Mouse (Mus musculus) ES-E14 (cell line): ENCODE data around the gene Grk5. TPM values are rescaled to one million over a fixed set of nuclear protein-coding genes. Genes with fewer than 3 reads are reported as not detected.

Experiments used
- DNase-seq: peaks from one replicate; pipeline ENCODE4 v3.0.0-alpha.2; 2013; ENCODE audit warnings: low read depth, low spot score
- H3K27ac ChIP-seq: 2 replicates; pipeline ENCODE4 v1.5.1; 2012; ENCODE audit warnings: low read depth, mild to moderate bottlenecking, low read length, moderate library complexity, mixed read lengths; ENCODE audit not compliant: poor library complexity, insufficient read depth, severe bottlenecking
- H3K36me3 ChIP-seq: 2 replicates; pipeline ENCODE4 v1.6.1; 2012; ENCODE audit warnings: mild to moderate bottlenecking, low read length, moderate library complexity, mixed read lengths; ENCODE audit not compliant: control insufficient read depth, poor library complexity, insufficient read depth, severe bottlenecking
- H3K4me1 ChIP-seq, 2 experiments: fragments of 150-350 bp in 1 of 2; sonication (generic) in 1 of 2; 2 replicates each; pipeline ENCODE4 v1.6.1; 2012; ENCODE audit warnings: low read length in 2 of 2, mild to moderate bottlenecking in 1 of 2, mixed read lengths in 1 of 2; ENCODE audit not compliant: control insufficient read depth in 2 of 2, insufficient read depth in 2 of 2, poor library complexity in 1 of 2
- H3K4me3 ChIP-seq, 2 experiments: fragments of 150-350 bp in 1 of 2; sonication (generic) in 1 of 2; 2 replicates each; pipeline ENCODE4 v1.5.1; 2012; ENCODE audit warnings: low read length in 2 of 2, low read depth in 1 of 2, mild to moderate bottlenecking in 1 of 2, mixed read lengths in 1 of 2; ENCODE audit not compliant: insufficient read depth in 1 of 2, poor library complexity in 1 of 2, severe bottlenecking in 1 of 2
- H3K9ac ChIP-seq: 2 replicates; pipeline ENCODE4 v1.6.1; 2012; ENCODE audit warnings: low read depth, mild to moderate bottlenecking, low read length, mixed read lengths; ENCODE audit not compliant: poor library complexity, insufficient read depth, severe bottlenecking
- H3K9me3 ChIP-seq: fragments of 150-350 bp; sonication (generic); 2 replicates; pipeline ENCODE4 v1.6.1; 2012; ENCODE audit warnings: low read depth, mild to moderate bottlenecking, low read length; ENCODE audit not compliant: control insufficient read depth, insufficient read depth
- CHD2 ChIP-seq: IDR thresholded peaks from 2 replicates; pipeline ENCODE4 v1.6.1; 2014; ENCODE audit warnings: mild to moderate bottlenecking, low read depth, low read length, inconsistent platforms
- HCFC1 ChIP-seq: IDR thresholded peaks from 2 replicates; pipeline ENCODE4 v1.6.1; 2012; ENCODE audit warnings: low read length, inconsistent platforms, borderline replicate concordance; ENCODE audit not compliant: insufficient read depth
- MAFK ChIP-seq: IDR thresholded peaks from 2 replicates; pipeline ENCODE4 v1.6.1; 2014; ENCODE audit warnings: mild to moderate bottlenecking, low read depth, low read length, inconsistent platforms; ENCODE audit not compliant: insufficient read depth
- ZC3H11A ChIP-seq: IDR thresholded peaks from 2 replicates; pipeline ENCODE4 v1.6.1; 2012; ENCODE audit warnings: low read depth, mild to moderate bottlenecking, inconsistent platforms, low read length, borderline replicate concordance
- ZNF384 ChIP-seq: IDR thresholded peaks from 2 replicates; pipeline ENCODE4 v1.6.1; 2012; ENCODE audit warnings: low read depth, low read length, inconsistent platforms
- in situ Hi-C, 2 experiments: fragments of 600-800 bp; cut with MboI; formaldehyde crosslinking; loops; one replicate each; pipeline ENCODE4 v1.15.1; 2025; ENCODE audit warnings: low sequenced_read_pairs in 2 of 2, inconsistent platforms in 1 of 2; ENCODE audit not compliant: unreplicated experiment in 2 of 2
- total RNA-seq: library from RNA; depleted of rRNA; stranded (reverse); fragments of 300-350 nt; gene quantifications from 2 replicates; pipeline ENCODE4 v1.2.3, GENCODE M21; 2012; rRNA removed

Gene Grk5
- total RNA-seq, 1 experiment, result 2.5 TPM

DNA sequence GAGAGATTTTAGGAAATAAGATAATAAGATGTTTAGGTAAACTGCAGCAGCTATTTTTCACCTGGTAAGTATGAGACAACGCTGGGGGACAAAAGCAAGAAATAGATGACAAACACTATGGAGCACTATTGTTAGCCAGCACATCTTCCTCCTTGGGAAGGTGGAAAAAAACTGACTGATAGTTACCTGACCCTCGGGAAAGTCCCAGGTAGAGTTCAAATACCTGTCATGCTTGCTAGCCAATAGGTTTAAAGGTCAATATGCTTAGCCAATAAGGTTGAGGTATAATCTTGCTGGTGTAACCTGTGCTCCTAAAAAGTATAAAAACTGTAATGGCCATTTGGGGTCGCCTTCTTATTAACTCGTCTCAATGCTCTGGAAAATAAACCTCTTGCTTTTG is 251.8 kb downstream of the Grk5 start:
- Histone ChIP-seq H3K9ac (no peak overlapping the region), H3K27ac (no peak overlapping the region), H3K36me3 (no peaks in the 10 kb centered on the region), H3K9me3 (no peaks in the 10 kb centered on the region), H3K4me3 (peak overlapping the region; percentile 80 to 97; a peak in 3 of 4 replicates), H3K4me1 (no peaks in the 10 kb centered on the region; a peak in 1 of 4 replicates)
- TF ChIP-seq ZNF384 (no peak), ZC3H11A (no peak), CHD2 (no peak), MAFK (no peak), HCFC1 (no peak)
- DNase-seq, result no peak
- in situ Hi-C loops, result no loop called here

Other genes starting within 250 kb of the Grk5 start
- gene Nanos1, start 133.8 kb upstream of the Grk5 start, total RNA-seq, result 5.4 and 6.9 TPM in 2 replicates
- gene Eif3a, start 99.1 kb upstream of the Grk5 start, total RNA-seq, result 234 and 237 TPM in 2 replicates
- gene Fam45a, start 78.2 kb upstream of the Grk5 start, total RNA-seq, result 15.6 and 17.0 TPM in 2 replicates
- 1.2 TPM in 2 replicates for gene Sfxn4, start 28.3 kb upstream of the Grk5 start, total RNA-seq
- 35.1 and 43.9 TPM in 2 replicates for gene Prdx3, start 15.2 kb upstream of the Grk5 start, total RNA-seq